In genomic region chr5:30035862-30036261, GRCm38 (mm10) we compare ENCODE assay signal across 25 mouse cellular contexts. TPM values are rescaled to one million over a fixed set of nuclear protein-coding genes. Genes with fewer than 3 reads are reported as not detected.
"Had no signal": no experiment of that assay in that cellular context is flagged by ENCODE, and none has a peak within 500 bp of the region (broad histone marks: within the 10 kb centered on the region; RNA-seq: fewer than 3 reads in every experiment).

No protein-coding gene starts in this region.

RNA-seq across cellular contexts. Expression of gene Il6, which starts 22.9 kb away (rescaled TPM):
- total RNA-seq: heart, postnatal 10 days; heart, postnatal 14 days; heart, postnatal 25 days; heart, postnatal 36 days; hindbrain, postnatal 0 days; layer of hippocampus, adult 18-20 months; layer of hippocampus, adult 2 months; layer of hippocampus, adult 8-10 months; layer of hippocampus, postnatal 10 days; layer of hippocampus, postnatal 14 days; layer of hippocampus, postnatal 25 days; layer of hippocampus, postnatal 36 days; left cerebral cortex, adult 18-20 months had no signal
- polyA plus RNA-seq: heart, embryonic 10.5 days; hindbrain, embryonic 10.5 days; hindbrain, embryonic 11.5 days; hindbrain, embryonic 12.5 days; hindbrain, embryonic 13.5 days; hindbrain, embryonic 15.5 days; hindbrain, embryonic 16.5 days; hindbrain, postnatal 0 days; intestine, embryonic 14.5 days; kidney, adult 2 months; kidney, embryonic 14.5 days; kidney, postnatal 0 days; large intestine, adult 2 months had no signal
